Mouse (Mus musculus): ENCODE results near the gene Map3k4. TPM values are rescaled to one million over a fixed set of nuclear protein-coding genes. Genes with fewer than 3 reads are reported as not detected.

Gene Map3k4
- polyA plus RNA-seq, 1 experiment from 2014 or later: 28.4 TPM

- Histone ChIP-seq H3K27me3 (replicated peaks; ENCODE audit: control insufficient read depth, insufficient read depth, low read length) (no peaks in the 10 kb centered on the region), H3K9me3 (ENCODE audit: control insufficient read depth, low read length) (no peaks in the 10 kb centered on the region), H3K4me3 (ENCODE audit: low read depth, low read length) (no peak overlapping the region), H3K27ac (ENCODE audit: low read depth, low read length) (no peak overlapping the region), H3K36me3 (ENCODE audit: control insufficient read depth, insufficient read depth, low read length) (peaks cover 21% of the 10 kb centered on the region), H3K9ac (ENCODE audit: low read depth, low read length) (no peak overlapping the region), H3K4me1 (replicated peaks; ENCODE audit: control insufficient read depth, insufficient read depth, low read length) (no peaks in the 10 kb centered on the region), H3K4me2 (no peak overlapping the region)
- 91% methylated on average over 18 of the region's 18 CpGs for WGBS
- DNase-seq (ENCODE audit: low spot score): no peak
- no peak for ATAC-seq (replicated peaks; ENCODE audit: low FRiP score)
Observed at GRCm38 (mm10) chr17:12271805-12272204, 46.8 kb downstream of the Map3k4 start.

GRCm38 (mm10) chr17:12268538-12268937 lies 50.1 kb downstream of the Map3k4 start:
- peaks cover 5% of the 10 kb centered on the region; the same call in 1 of the 2 replicates for H3K4me1 ChIP-seq (replicated peaks; ENCODE audit: control insufficient read depth, insufficient read depth, low read length)
- H3K27ac ChIP-seq (ENCODE audit: low read depth, low read length): no peak overlapping the region
- no peak for DNase-seq (ENCODE audit: low spot score)
- 90% methylated on average over 10 of the region's 10 CpGs for WGBS
- no peak overlapping the region for H3K4me3 ChIP-seq (ENCODE audit: low read depth, low read length)
- H3K36me3 ChIP-seq (ENCODE audit: control insufficient read depth, insufficient read depth, low read length): peaks cover 13% of the 10 kb centered on the region
- H3K4me2 ChIP-seq: no peak overlapping the region
- no peak overlapping the region for H3K9ac ChIP-seq (ENCODE audit: low read depth, low read length)
- no peaks in the 10 kb centered on the region for H3K9me3 ChIP-seq (ENCODE audit: control insufficient read depth, low read length)
- ATAC-seq (replicated peaks; ENCODE audit: low FRiP score): no peak
- no peaks in the 10 kb centered on the region for H3K27me3 ChIP-seq (replicated peaks; ENCODE audit: control insufficient read depth, insufficient read depth, low read length)

- Histone ChIP-seq H3K4me3 (ENCODE audit: low read depth, low read length) (no peak overlapping the region), H3K27ac (ENCODE audit: low read depth, low read length) (no peak overlapping the region), H3K9ac (ENCODE audit: low read depth, low read length) (no peak overlapping the region), H3K4me1 (replicated peaks; ENCODE audit: control insufficient read depth, insufficient read depth, low read length) (peaks cover 5% of the 10 kb centered on the region; the same call in 1 of the 2 replicates), H3K9me3 (ENCODE audit: control insufficient read depth, low read length) (no peaks in the 10 kb centered on the region), H3K36me3 (ENCODE audit: control insufficient read depth, insufficient read depth, low read length) (peaks cover 13% of the 10 kb centered on the region), H3K27me3 (replicated peaks; ENCODE audit: control insufficient read depth, insufficient read depth, low read length) (no peaks in the 10 kb centered on the region), H3K4me2 (no peak overlapping the region)
- WGBS: 92% methylated on average over 4 of the region's 4 CpGs
- DNase-seq (ENCODE audit: low spot score): no peak
- ATAC-seq (replicated peaks; ENCODE audit: low FRiP score): no peak
Observed at GRCm38 (mm10) chr17:12268091-12268490, 50.5 kb downstream of the Map3k4 start.

- ATAC-seq (replicated peaks; ENCODE audit: low FRiP score) (peak; percentile 80), DNase-seq (ENCODE audit: low spot score) (peak; percentile 41)
- H3K4me2 ChIP-seq: no peak overlapping the region
Observed at GRCm38 (mm10) chr17:12265969-12266925, 52.3 kb downstream of the Map3k4 start.

GRCm38 (mm10) chr17:12264293-12264692 lies 54.3 kb downstream of the Map3k4 start:
- H3K27me3 ChIP-seq (replicated peaks; ENCODE audit: control insufficient read depth, insufficient read depth, low read length): no peaks in the 10 kb centered on the region
- no peak overlapping the region for H3K4me2 ChIP-seq
- peaks cover 4% of the 10 kb centered on the region; the same call in 1 of the 2 replicates for H3K36me3 ChIP-seq (ENCODE audit: control insufficient read depth, insufficient read depth, low read length)
- H3K9ac ChIP-seq (ENCODE audit: low read depth, low read length): no peak overlapping the region
- no peak overlapping the region for H3K27ac ChIP-seq (ENCODE audit: low read depth, low read length)
- no peak for DNase-seq (ENCODE audit: low spot score)
- H3K9me3 ChIP-seq (ENCODE audit: control insufficient read depth, low read length): no peaks in the 10 kb centered on the region
- no peak for ATAC-seq (replicated peaks; ENCODE audit: low FRiP score)
- H3K4me1 ChIP-seq (replicated peaks; ENCODE audit: control insufficient read depth, insufficient read depth, low read length): peaks cover 5% of the 10 kb centered on the region; the same call in 1 of the 2 replicates
- H3K4me3 ChIP-seq (ENCODE audit: low read depth, low read length): no peak overlapping the region
- WGBS: 84% methylated on average over 3 of the region's 3 CpGs

More at GRCm38 (mm10) chr17:12265969-12266925, 52.3 kb downstream of the Map3k4 start:
- H3K4me1 ChIP-seq (replicated peaks; ENCODE audit: control insufficient read depth, insufficient read depth, low read length): peaks cover 5% of the 10 kb centered on the region; the same call in 1 of the 2 replicates
- H3K36me3 ChIP-seq (ENCODE audit: control insufficient read depth, insufficient read depth, low read length): peaks cover 6% of the 10 kb centered on the region
- no peak overlapping the region for H3K9ac ChIP-seq (ENCODE audit: low read depth, low read length)
- no peak overlapping the region for H3K4me3 ChIP-seq (ENCODE audit: low read depth, low read length)
- 76% methylated on average over 21 of the region's 21 CpGs for WGBS
- no peak overlapping the region for H3K27ac ChIP-seq (ENCODE audit: low read depth, low read length)
- no peaks in the 10 kb centered on the region for H3K9me3 ChIP-seq (ENCODE audit: control insufficient read depth, low read length)
- no peaks in the 10 kb centered on the region for H3K27me3 ChIP-seq (replicated peaks; ENCODE audit: control insufficient read depth, insufficient read depth, low read length)

- Histone ChIP-seq H3K4me1 (replicated peaks; ENCODE audit: control insufficient read depth, insufficient read depth, low read length) (peaks cover 5% of the 10 kb centered on the region; the same call in 1 of the 2 replicates), H3K27me3 (replicated peaks; ENCODE audit: control insufficient read depth, insufficient read depth, low read length) (no peaks in the 10 kb centered on the region), H3K27ac (ENCODE audit: low read depth, low read length) (no peak overlapping the region), H3K36me3 (ENCODE audit: control insufficient read depth, insufficient read depth, low read length) (peaks cover 4% of the 10 kb centered on the region; the same call in 1 of the 2 replicates), H3K9ac (ENCODE audit: low read depth, low read length) (no peak overlapping the region), H3K4me3 (ENCODE audit: low read depth, low read length) (no peak overlapping the region), H3K4me2 (no peak overlapping the region), H3K9me3 (ENCODE audit: control insufficient read depth, low read length) (no peaks in the 10 kb centered on the region)
- no peak for DNase-seq (ENCODE audit: low spot score)
- ATAC-seq (replicated peaks; ENCODE audit: low FRiP score): no peak
- WGBS: 82% methylated on average over 13 of the region's 13 CpGs
Observed at GRCm38 (mm10) chr17:12263787-12264186, 54.8 kb downstream of the Map3k4 start.

GRCm38 (mm10) chr17:12262851-12263250 lies 55.7 kb downstream of the Map3k4 start:
- no peak for ATAC-seq (replicated peaks; ENCODE audit: low FRiP score)
- Histone ChIP-seq H3K4me2 (no peak overlapping the region), H3K9me3 (ENCODE audit: control insufficient read depth, low read length) (no peaks in the 10 kb centered on the region), H3K36me3 (ENCODE audit: control insufficient read depth, insufficient read depth, low read length) (peaks cover 2% of the 10 kb centered on the region; the same call in 1 of the 2 replicates), H3K9ac (ENCODE audit: low read depth, low read length) (no peak overlapping the region), H3K4me1 (replicated peaks; ENCODE audit: control insufficient read depth, insufficient read depth, low read length) (peaks cover 5% of the 10 kb centered on the region; the same call in 1 of the 2 replicates), H3K27ac (ENCODE audit: low read depth, low read length) (no peak overlapping the region), H3K27me3 (replicated peaks; ENCODE audit: control insufficient read depth, insufficient read depth, low read length) (no peaks in the 10 kb centered on the region), H3K4me3 (ENCODE audit: low read depth, low read length) (no peak overlapping the region)
- 94% methylated on average over 8 of the region's 8 CpGs for WGBS
- no peak for DNase-seq (ENCODE audit: low spot score)

- Histone ChIP-seq H3K4me1 (replicated peaks; ENCODE audit: control insufficient read depth, insufficient read depth, low read length) (peaks cover 5% of the 10 kb centered on the region; the same call in 1 of the 2 replicates), H3K27me3 (replicated peaks; ENCODE audit: control insufficient read depth, insufficient read depth, low read length) (no peaks in the 10 kb centered on the region), H3K27ac (ENCODE audit: low read depth, low read length) (no peak overlapping the region), H3K4me2 (no peak overlapping the region), H3K9ac (ENCODE audit: low read depth, low read length) (no peak overlapping the region), H3K9me3 (ENCODE audit: control insufficient read depth, low read length) (no peaks in the 10 kb centered on the region), H3K36me3 (ENCODE audit: control insufficient read depth, insufficient read depth, low read length) (peaks cover 6% of the 10 kb centered on the region), H3K4me3 (ENCODE audit: low read depth, low read length) (no peak overlapping the region)
- WGBS: 66% methylated on average over 2 of the region's 2 CpGs
- DNase-seq (ENCODE audit: low spot score): no peak
- ATAC-seq (replicated peaks; ENCODE audit: low FRiP score): peak; percentile 79
Observed at GRCm38 (mm10) chr17:12261887-12262286, 56.7 kb downstream of the Map3k4 start.
